Mouse (Mus musculus): Measurements from ENCODE around the gene Fgd3.

The Fgd3 gene

DNA sequence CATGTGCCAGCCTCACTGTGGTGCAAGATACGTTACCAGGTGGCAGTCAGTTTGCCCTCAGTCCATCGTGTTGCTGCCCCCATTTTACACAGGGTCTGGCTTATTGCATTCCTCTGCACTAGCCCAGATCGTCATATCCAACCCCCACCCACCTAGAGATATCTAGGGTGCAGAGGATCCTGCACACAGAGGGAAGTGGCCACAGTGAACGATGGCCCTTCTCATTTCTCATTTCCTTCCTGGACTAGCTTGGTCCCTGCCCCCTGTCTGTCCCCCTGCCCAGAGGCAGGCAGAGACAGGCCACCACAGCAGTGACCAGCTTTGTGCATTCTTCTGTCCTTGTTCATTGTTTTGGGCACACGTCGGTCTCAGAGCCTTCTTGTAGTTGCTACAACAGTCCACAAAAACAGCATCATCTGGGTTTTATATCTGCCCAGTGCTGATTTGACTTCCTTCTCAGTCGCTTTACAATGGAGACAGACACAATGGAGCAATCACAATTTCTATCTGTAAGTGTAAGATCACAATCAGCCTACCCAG is 13.3 kb downstream of the Fgd3 start:
- DNase-seq (ENCODE audit: low spot score in 2 of 2) = no peak

- DNase-seq (ENCODE audit: low spot score in 2 of 2) = no peak
Observed at GRCm38 (mm10) chr13:49300771-49301170, 19.3 kb downstream of the Fgd3 start.

- no peak for DNase-seq (ENCODE audit: low spot score in 2 of 2)
Observed at GRCm38 (mm10) chr13:49298514-49299381, 21.4 kb downstream of the Fgd3 start.

GRCm38 (mm10) chr13:49296270-49296669 is 23.8 kb downstream of the Fgd3 start:
- no peak for DNase-seq (ENCODE audit: low spot score in 2 of 2)

- DNase-seq (ENCODE audit: low spot score in 2 of 2) = no peak
Observed at GRCm38 (mm10) chr13:49294108-49294507, 26.0 kb downstream of the Fgd3 start.

DNA sequence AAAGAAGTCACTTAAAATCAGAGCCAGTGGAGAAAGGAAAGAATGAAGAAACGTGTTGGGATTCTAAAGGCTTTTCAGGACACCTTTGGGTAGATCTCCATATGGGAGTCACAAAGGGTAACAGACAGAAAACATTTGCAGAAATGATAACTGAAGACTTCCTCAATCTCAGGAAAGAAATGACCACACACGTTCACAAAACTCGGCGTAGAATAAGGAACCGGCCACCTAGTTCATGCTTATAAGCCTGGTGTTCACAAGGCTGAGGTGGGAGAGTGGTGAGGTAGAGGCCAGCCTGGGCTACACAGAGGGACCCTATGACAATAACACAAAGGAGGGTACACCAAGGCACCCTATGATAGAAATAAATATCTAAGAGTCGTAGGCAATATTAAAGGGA is 28.2 kb downstream of the Fgd3 start:
- DNase-seq (ENCODE audit: low spot score in 2 of 2) = no peak

DNA sequence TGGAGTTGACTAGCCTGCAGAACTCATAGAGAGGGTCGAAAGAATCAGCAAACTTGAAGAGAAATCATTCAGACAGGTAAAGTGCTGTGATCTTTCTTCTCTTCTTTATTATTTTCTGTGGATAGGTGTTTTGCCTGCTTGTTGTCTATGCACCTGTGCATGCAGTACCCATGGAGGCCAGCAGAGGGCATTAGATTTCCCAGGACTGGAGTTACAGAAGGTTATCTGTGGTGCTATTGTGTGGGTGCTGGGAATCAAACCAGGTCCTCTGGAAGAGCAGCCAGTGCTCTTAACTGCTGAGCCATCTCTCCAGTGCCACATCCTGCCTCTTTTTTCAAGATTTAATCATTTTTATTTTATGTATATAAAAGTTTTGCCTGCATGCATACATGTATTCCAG is 28.7 kb downstream of the Fgd3 start:
- no peak for DNase-seq (ENCODE audit: low spot score in 2 of 2)

DNA sequence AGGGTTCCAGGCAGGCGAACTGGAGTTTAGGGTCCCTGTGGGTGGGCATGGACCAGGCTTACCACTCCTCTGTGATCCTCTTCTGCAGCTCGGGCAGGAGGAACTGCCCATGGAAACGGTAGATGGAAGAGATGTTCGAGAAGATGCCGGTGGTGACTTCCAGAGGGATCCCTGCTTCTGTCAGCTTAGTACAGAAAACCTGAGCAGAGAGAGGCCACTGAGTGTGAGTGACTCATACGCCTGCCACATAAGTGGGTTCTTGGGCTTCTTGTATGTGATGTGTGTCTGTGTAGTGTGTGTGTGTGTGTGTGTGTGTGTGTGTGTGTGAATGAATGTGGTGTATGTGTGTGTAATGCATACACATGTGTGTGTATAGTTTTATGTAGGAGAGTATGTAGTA is 32.9 kb downstream of the Fgd3 start:
- DNase-seq (ENCODE audit: low spot score in 2 of 2) = no peak

DNA sequence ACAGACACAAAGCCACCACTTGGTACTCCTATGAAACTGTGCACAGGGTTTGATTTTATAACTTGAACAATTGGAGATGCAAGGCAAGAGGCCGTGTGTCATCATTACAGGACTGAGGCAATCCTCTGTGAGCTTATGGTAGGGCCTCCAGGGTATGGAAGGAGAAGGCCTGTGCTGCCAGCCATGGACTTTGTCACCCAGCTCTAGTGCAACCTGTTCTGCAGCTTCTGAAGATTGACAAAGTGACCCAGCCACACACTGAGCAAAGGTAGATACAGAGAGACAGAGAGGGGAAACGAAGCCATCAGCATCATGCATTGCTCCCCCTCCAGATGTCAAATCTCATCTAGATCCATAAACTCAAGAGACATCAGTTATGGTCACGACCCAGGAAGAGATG is 33.4 kb downstream of the Fgd3 start:
- no peak for DNase-seq (ENCODE audit: low spot score in 2 of 2)

GRCm38 (mm10) chr13:49283686-49284085 is 36.4 kb downstream of the Fgd3 start:
- no peak for DNase-seq (ENCODE audit: low spot score in 2 of 2)

GRCm38 (mm10) chr13:49282168-49282567 is 37.9 kb downstream of the Fgd3 start:
- no peak for DNase-seq (ENCODE audit: low spot score in 2 of 2)

- no peak for DNase-seq (ENCODE audit: low spot score in 2 of 2)
Observed at GRCm38 (mm10) chr13:49271831-49272765, 48.0 kb downstream of the Fgd3 start.

GRCm38 (mm10) chr13:49270500-49270899 is 49.6 kb downstream of the Fgd3 start:
- no peak for DNase-seq (ENCODE audit: low spot score in 2 of 2)

GRCm38 (mm10) chr13:49267645-49268044 is 52.5 kb downstream of the Fgd3 start:
- DNase-seq (ENCODE audit: low spot score in 2 of 2) = no peak

DNA sequence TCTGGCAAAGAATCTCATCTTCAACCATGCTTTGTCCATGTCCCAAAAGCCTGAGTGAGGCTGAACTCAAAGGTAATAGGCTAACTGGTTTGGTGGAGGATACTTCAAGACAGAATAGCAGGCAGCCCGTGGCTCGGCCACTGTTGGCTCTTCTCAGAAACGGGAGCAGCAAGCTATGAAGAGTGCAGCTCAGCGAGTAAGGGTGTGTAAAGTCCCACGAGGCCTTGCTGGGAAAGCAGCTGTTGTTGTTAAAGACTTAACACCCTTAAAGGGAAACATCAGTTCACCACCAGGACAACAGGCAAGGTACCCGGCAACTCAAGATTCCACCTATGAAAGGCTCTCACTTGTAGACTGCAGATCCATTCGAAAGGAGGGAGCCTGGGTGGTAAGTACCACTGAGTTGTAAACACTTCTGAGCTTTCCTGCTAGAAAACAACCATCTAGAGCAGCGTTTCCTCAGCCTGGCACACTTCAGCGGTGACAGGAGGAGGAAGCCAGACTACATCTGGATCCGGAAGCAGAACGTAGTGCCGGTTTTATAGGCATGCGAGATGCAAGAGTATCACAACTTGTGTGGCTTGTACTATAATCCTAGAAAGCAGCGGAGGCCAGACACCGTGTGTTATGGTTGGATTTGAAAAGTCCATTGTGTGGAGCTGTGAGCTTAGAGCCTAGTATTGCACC is 59.9 kb downstream of the Fgd3 start:
- DNase-seq (ENCODE audit: low spot score in 2 of 2) = no peak

DNA sequence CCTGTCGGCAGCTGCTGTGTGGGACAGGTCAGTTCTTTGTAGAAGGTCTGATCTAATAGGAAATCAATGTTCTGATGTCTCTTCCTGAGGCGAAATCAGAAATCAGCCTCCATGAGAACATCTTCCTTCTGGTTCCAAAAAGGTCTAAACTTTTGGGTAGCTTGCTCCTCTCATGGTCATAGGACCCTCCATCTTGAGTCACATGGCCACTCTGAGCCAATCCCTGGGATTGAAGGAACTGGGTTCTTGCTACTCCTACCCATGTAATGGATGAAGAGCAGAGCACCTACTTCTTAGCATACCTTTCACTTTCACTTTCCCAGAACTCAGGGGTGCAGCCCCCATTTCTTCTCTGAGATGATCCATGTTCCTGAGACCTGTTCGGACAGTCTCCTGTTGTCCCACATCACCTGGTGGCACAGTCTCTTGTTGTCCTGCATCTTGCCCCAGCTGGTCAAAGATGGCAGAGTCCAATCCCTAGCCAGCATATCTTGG is 62.2 kb downstream of the Fgd3 start:
- DNase-seq (ENCODE audit: low spot score in 2 of 2) = no peak

DNA sequence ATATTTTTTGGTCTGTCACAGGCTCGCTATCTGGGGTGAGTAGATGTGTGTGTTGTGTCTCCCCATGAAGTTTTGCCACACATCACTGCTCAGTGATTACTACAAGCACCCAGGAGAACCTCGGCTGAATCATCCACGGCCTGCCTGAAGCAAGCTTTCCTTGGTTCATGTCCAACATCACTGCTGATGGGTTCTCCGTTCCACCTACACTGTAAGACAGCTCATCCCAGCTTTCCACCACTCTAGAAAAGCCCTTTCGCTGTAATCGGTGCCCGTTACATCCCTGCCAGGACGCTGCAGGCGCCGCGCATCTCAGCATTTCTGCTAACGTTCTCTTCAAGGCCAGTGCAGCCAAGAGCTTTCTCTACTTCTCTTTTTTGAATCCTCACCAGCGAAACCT is 67.4 kb downstream of the Fgd3 start:
- no peak for DNase-seq (ENCODE audit: low spot score in 2 of 2)

GRCm38 (mm10) chr13:49252113-49252512 is 68.0 kb downstream of the Fgd3 start:
- DNase-seq (ENCODE audit: low spot score in 2 of 2) = no peak

- DNase-seq (ENCODE audit: low spot score in 2 of 2) = no peak
Observed at GRCm38 (mm10) chr13:49250716-49251517, 69.2 kb downstream of the Fgd3 start.

- no peak for DNase-seq (ENCODE audit: low spot score in 2 of 2)
Observed at GRCm38 (mm10) chr13:49249634-49250033, 70.5 kb downstream of the Fgd3 start.

DNA sequence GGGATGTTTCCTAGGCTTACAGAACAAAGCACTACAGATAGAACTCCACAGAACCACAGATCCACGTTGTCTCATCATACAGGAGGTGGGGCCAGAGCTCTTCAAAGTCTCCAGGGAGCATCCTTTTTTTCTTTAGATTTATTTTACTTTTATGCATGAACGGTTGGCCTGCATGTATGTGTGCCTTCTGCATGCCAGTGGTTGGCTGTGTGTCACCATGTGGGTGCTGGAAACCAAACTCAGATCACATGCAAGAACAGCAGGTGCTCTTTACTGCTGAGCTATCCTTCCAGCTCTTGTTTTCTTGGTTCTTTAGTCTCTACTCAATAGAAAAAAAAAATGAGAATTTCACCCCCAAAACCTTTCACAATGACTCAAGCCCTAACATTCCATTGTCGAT is 71.2 kb downstream of the Fgd3 start:
- DNase-seq (ENCODE audit: low spot score in 2 of 2) = no peak
